Mouse (Mus musculus): ENCODE data around the gene Lamtor1.

GRCm38 (mm10) chr7:101857094-101857493, 48.6 kb upstream of the Lamtor1 start, which contains the start of gene Folr2:
- TF ChIP-seq POLR2A (IDR thresholded peaks at IDR 0.05; ENCODE audit: borderline replicate concordance, extremely low read depth, low read depth, low read length) (no peak), CTCF (IDR thresholded peaks at IDR 0.05; ENCODE audit: insufficient read depth, low read length) (no peak)
